Mouse (Mus musculus): ENCODE measurements at regions not wholly inside any gene's neighbourhood (a gene's known extent, or its start where the extent isn't known, plus 50 kb on each side); places are given as distances from the start of the nearest gene placed in this dataset.

DNA sequence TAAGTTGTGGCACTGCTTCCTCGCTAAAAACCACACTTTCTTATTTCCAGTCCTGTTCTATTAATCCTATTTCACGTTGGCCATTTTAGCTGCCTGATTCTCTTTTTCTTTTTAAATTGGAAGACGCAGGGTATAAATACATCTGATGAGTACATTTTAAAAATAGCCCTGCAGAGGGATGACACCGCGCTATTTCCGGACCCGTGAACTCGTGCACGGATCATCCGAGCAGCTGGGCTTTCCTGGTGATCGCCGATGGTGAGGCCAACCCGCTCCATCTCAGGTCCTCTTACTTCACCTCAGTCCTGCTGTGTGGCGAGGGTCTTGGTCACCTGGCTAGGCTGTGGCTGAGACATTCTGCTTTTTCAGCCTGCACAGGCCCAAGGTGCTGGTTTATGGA lies 267.9 kb downstream of the Vrk1 start:
- Histone ChIP-seq H3K9me3 (replicated peaks; ENCODE audit: insufficient read depth, low read length) (no peaks in the 10 kb centered on the region), H3K9ac (ENCODE audit: control insufficient read depth, low read depth, low read length, poor library complexity, severe bottlenecking) (no peak overlapping the region), H3K36me3 (ENCODE audit: control insufficient read depth in 1 of 2, insufficient read depth in 2 of 2, low read length in 2 of 2) (no peaks in the 10 kb centered on the region), H3K27ac (ENCODE audit: control insufficient read depth, low read depth, low read length) (no peak overlapping the region), H3K4me3 (ENCODE audit: control insufficient read depth in 1 of 2, insufficient read depth in 1 of 2, low read depth in 2 of 2, low read length in 2 of 2) (no peak overlapping the region), H3K4me1 (ENCODE audit: control insufficient read depth in 1 of 2, insufficient read depth in 2 of 2, low read length in 2 of 2) (no peaks in the 10 kb centered on the region), H3K79me2 (ENCODE audit: control insufficient read depth, insufficient read depth, low read length, poor library complexity) (no peaks in the 10 kb centered on the region), H3K27me3 (ENCODE audit: control insufficient read depth in 1 of 2, insufficient read depth in 2 of 2, low read length in 2 of 2) (no peaks in the 10 kb centered on the region)
- TF ChIP-seq POLR2A (IDR thresholded peaks at IDR 0.05; ENCODE audit: control insufficient read depth in 1 of 2, insufficient read depth in 1 of 2, low read depth in 1 of 2, low read length in 2 of 2, poor library complexity in 1 of 2) (no peak), MXI1 (IDR thresholded peaks at IDR 0.05; ENCODE audit: low read depth, low read length) (no peak), ZKSCAN1 (IDR thresholded peaks at IDR 0.05; ENCODE audit: low read depth, low read length) (no peak), USF1 (IDR thresholded peaks at IDR 0.05; ENCODE audit: low read depth, low read length) (no peak), GABPA (IDR thresholded peaks at IDR 0.05; ENCODE audit: low read depth, low read length) (no peak), GATA1 (IDR thresholded peaks at IDR 0.05; ENCODE audit: low read depth, low read length) (no peak), RCOR1 (IDR thresholded peaks at IDR 0.05; ENCODE audit: low read depth, low read length) (no peak), TBP (IDR thresholded peaks at IDR 0.05; ENCODE audit: low read depth, low read length) (no peak)
- DNase-seq (ENCODE audit: low read depth, low spot score) = no peak

DNA sequence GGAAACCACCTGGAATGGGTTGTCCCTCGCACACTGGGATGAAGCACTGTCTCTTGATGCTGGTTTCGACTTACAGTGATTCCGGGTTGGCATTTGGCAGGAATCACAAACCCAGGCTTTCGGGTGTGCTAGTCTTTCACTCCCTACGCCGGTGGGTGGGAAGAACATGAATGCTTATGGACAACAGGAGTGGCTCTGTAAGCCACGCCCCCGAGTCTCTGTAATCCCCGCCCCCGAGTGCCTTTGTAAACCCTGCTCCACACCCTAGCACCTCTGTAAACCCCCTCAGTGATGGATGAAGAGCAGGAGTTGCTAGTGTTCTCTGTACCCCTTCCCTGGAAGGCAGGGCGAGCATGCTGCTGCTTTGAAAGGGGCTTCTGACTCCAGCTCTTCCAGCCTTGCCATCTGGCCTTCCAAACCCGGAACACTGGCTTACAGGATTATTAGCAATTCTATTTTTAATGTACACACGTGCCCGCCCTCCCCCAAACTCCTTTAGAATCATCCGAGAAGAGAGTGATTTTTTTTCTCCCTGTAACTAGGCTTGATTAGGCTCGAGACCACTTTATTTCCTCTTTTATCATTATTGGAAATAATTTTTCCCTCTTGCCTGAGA lies 272.6 kb downstream of the Vrk1 start:
- Histone ChIP-seq H3K27ac (ENCODE audit: control insufficient read depth, low read depth, low read length) (no peak overlapping the region), H3K4me1 (ENCODE audit: control insufficient read depth in 1 of 2, insufficient read depth in 2 of 2, low read length in 2 of 2) (no peaks in the 10 kb centered on the region), H3K27me3 (ENCODE audit: control insufficient read depth in 1 of 2, insufficient read depth in 2 of 2, low read length in 2 of 2) (no peaks in the 10 kb centered on the region), H3K79me2 (ENCODE audit: control insufficient read depth, insufficient read depth, low read length, poor library complexity) (no peaks in the 10 kb centered on the region), H3K9me3 (replicated peaks; ENCODE audit: insufficient read depth, low read length) (no peaks in the 10 kb centered on the region), H3K9ac (ENCODE audit: control insufficient read depth, low read depth, low read length, poor library complexity, severe bottlenecking) (no peak overlapping the region), H3K4me3 (ENCODE audit: control insufficient read depth in 1 of 2, insufficient read depth in 1 of 2, low read depth in 2 of 2, low read length in 2 of 2) (no peak overlapping the region), H3K36me3 (ENCODE audit: control insufficient read depth in 1 of 2, insufficient read depth in 2 of 2, low read length in 2 of 2) (no peaks in the 10 kb centered on the region)
- DNase-seq (ENCODE audit: low read depth, low spot score) = no peak
- no peak for TF ChIP-seq GATA1 (IDR thresholded peaks at IDR 0.05; ENCODE audit: low read depth, low read length)
- TF ChIP-seq CTCF (IDR thresholded peaks at IDR 0.05 in 2 of 3, conservative IDR thresholded peaks at IDR 0.05 in 1 of 3; ENCODE audit: control insufficient read depth in 1 of 3, insufficient read depth in 1 of 3, low read depth in 2 of 3, low read length in 3 of 3, poor library complexity in 1 of 3, severe bottlenecking in 1 of 3) = no peak
- no peak for TF ChIP-seq RCOR1 (IDR thresholded peaks at IDR 0.05; ENCODE audit: low read depth, low read length)
- TF ChIP-seq ELF1 (IDR thresholded peaks at IDR 0.05; ENCODE audit: low read depth, low read length) = no peak
- TF ChIP-seq NRF1 (IDR thresholded peaks at IDR 0.05; ENCODE audit: insufficient read depth, low read depth, low read length, poor library complexity, severe bottlenecking) = no peak
- no peak for TF ChIP-seq POLR2AphosphoS5 (IDR thresholded peaks at IDR 0.05; ENCODE audit: borderline replicate concordance, low read depth, low read length)
- no peak for TF ChIP-seq USF2 (IDR thresholded peaks at IDR 0.05; ENCODE audit: borderline replicate concordance in 1 of 2, insufficient read depth in 1 of 2, low read depth in 1 of 2, low read length in 2 of 2)
- TF ChIP-seq SMC3 (IDR thresholded peaks at IDR 0.05; ENCODE audit: low read depth, low read length) = no peak

DNA sequence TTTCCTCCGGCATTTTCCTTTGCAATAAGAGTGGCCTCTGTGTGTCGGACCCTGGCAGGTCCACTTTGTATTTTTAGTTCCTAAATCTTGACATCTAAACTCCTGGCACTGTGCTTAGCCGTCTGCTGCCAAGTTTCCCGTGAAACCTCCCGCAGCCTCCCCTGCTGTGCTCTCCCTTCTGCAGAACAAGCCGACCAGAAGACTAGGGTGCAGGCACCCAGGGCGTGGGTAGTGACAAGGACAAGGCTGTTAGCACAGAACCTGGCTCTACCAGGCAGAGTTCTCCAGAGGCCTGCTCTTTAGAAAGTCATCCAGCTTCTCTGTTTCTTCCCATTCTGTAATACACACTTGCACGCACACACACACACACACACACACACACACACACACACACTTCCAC lies 274.8 kb downstream of the Vrk1 start:
- Histone ChIP-seq H3K79me2 (ENCODE audit: control insufficient read depth, insufficient read depth, low read length, poor library complexity) (no peaks in the 10 kb centered on the region), H3K27ac (ENCODE audit: control insufficient read depth, low read depth, low read length) (no peak overlapping the region), H3K9me3 (replicated peaks; ENCODE audit: insufficient read depth, low read length) (no peaks in the 10 kb centered on the region), H3K36me3 (ENCODE audit: control insufficient read depth in 1 of 2, insufficient read depth in 2 of 2, low read length in 2 of 2) (no peaks in the 10 kb centered on the region), H3K9ac (ENCODE audit: control insufficient read depth, low read depth, low read length, poor library complexity, severe bottlenecking) (no peak overlapping the region), H3K27me3 (ENCODE audit: control insufficient read depth in 1 of 2, insufficient read depth in 2 of 2, low read length in 2 of 2) (no peaks in the 10 kb centered on the region), H3K4me1 (ENCODE audit: control insufficient read depth in 1 of 2, insufficient read depth in 2 of 2, low read length in 2 of 2) (no peaks in the 10 kb centered on the region), H3K4me3 (ENCODE audit: control insufficient read depth in 1 of 2, insufficient read depth in 1 of 2, low read depth in 2 of 2, low read length in 2 of 2) (no peak overlapping the region)
- TF ChIP-seq ETS1 (IDR thresholded peaks at IDR 0.05; ENCODE audit: low read depth, low read length) (no peak), E2F4 (IDR thresholded peaks at IDR 0.05; ENCODE audit: borderline replicate concordance, low read depth, low read length) (no peak), GABPA (IDR thresholded peaks at IDR 0.05; ENCODE audit: low read depth, low read length) (no peak), BHLHE40 (IDR thresholded peaks at IDR 0.05; ENCODE audit: borderline replicate concordance, low read depth, low read length) (no peak), MXI1 (IDR thresholded peaks at IDR 0.05; ENCODE audit: low read depth, low read length) (no peak), RAD21 (IDR thresholded peaks at IDR 0.05; ENCODE audit: low read depth, low read length) (no peak), POLR2A (IDR thresholded peaks at IDR 0.05; ENCODE audit: control insufficient read depth in 1 of 2, insufficient read depth in 1 of 2, low read depth in 1 of 2, low read length in 2 of 2, poor library complexity in 1 of 2) (no peak), ZMIZ1 (IDR thresholded peaks at IDR 0.05; ENCODE audit: low read depth, low read length) (no peak), MYB (IDR thresholded peaks at IDR 0.05; ENCODE audit: low read depth, low read length) (no peak)
- DNase-seq (ENCODE audit: low read depth, low spot score) = no peak
